In the genomic region with DNA sequence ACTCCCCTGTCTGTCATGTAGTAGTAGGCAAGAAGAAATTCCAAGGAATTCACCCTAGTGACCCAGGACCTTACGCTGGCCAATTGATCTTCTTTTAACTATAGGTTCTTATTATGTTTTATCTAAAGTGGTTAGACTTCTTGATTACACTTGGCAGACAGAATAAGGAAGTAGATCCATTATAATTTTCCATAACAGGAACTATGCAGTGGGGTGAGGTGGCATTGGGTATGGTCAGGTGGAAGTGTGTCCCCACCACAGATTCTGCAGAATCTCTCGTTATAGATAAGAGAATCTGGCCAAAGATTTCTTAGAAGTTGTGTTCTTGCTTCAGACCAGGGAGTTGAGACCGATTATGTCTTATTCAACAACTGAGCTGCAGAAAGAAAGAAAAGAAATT, we compare ENCODE assay signal across 12 mouse cellular contexts.
"Had no signal": no experiment of that assay in that cellular context is flagged by ENCODE, and none has a peak within 500 bp of the region (broad histone marks: within the 10 kb centered on the region; RNA-seq: fewer than 3 reads in every experiment).

No protein-coding gene starts in this region.

- H3K36me3 ChIP-seq: limb, embryonic 13.5 days; liver, embryonic 15.5 days; midbrain, embryonic 13.5 days had no signal

- H3K27me3 ChIP-seq: limb, embryonic 13.5 days; liver, embryonic 15.5 days; midbrain, embryonic 13.5 days had no signal

- H3K4me3 ChIP-seq: limb, embryonic 13.5 days; liver, embryonic 15.5 days; midbrain, embryonic 13.5 days had no signal

- H3K4me2 ChIP-seq: limb, embryonic 13.5 days; liver, embryonic 15.5 days; lung, embryonic 14.5 days; midbrain, embryonic 13.5 days had no signal

- H3K9me3 ChIP-seq: limb, embryonic 13.5 days; liver, embryonic 15.5 days; midbrain, embryonic 13.5 days had no signal

- DNase-seq: kidney, adult 2 months; kidney, postnatal 4 days; left cerebral cortex, postnatal 4 days; lung, embryonic 14.5 days; lung, postnatal 14 days; right cerebral cortex, postnatal 14 days; thymus, adult 18-20 months; thymus, postnatal 36 days had no signal

- ATAC-seq: midbrain, embryonic 13.5 days had no signal

- H3K27ac ChIP-seq: liver, embryonic 15.5 days; macrophage; midbrain, embryonic 13.5 days had no signal

- H3K9ac ChIP-seq: limb, embryonic 13.5 days; liver, embryonic 15.5 days; lung, embryonic 14.5 days; midbrain, embryonic 13.5 days had no signal

- H3K4me1 ChIP-seq: liver, embryonic 15.5 days; midbrain, embryonic 13.5 days had no signal
